Mouse (Mus musculus): ENCODE results near the gene Lmf2.

GRCm38 (mm10) chr15:89341678-89342077 lies 13.8 kb downstream of the Lmf2 start:
- peak; percentile 22 for TF ChIP-seq CTCF (conservative IDR thresholded peaks at IDR 0.05; ENCODE audit: low read length)
- no peak for TF ChIP-seq NANOG (IDR thresholded peaks at IDR 0.05; ENCODE audit: borderline replicate concordance, low read length)
